ENCODE assay signal across 8 mouse cellular contexts in genomic region chr10:96213876-96214275, GRCm38 (mm10).
DNase-seq lines count a peak whose midpoint lies in the region; ATAC-seq and TF ChIP-seq lines count a peak whose summit lies in the region.

No protein-coding gene starts in this region.

- no peaks in the 10 kb centered on the region for H3K9me3 ChIP-seq in hindbrain, postnatal 0 days (ENCODE audit: low read length)

- peak; percentile 68 for DNase-seq in WW6 (ENCODE audit: low read depth, low spot score)
- peak; percentile 87 to 93 for DNase-seq in cerebellum, postnatal 4 days (ENCODE audit: low spot score in 2 of 2)
- DNase-seq in gastrocnemius, adult 8-10 months (ENCODE audit: low spot score in 2 of 2) = peak; percentile 77 to 79
- peak; percentile 98 for DNase-seq in hindbrain, postnatal 0 days (ENCODE audit: low spot score)
- peak; percentile 92 to 94 for DNase-seq in left cerebral cortex, adult 18-20 months (ENCODE audit: low spot score in 2 of 2)
- peak; percentile 81 to 92 for DNase-seq in lung, postnatal 4 days
- DNase-seq in retina, postnatal 7 days (ENCODE audit: low read depth, low spot score) = peak; percentile 94
- peak; percentile 70 for DNase-seq in urinary bladder, adult 2 months (ENCODE audit: low spot score)

- no peaks in the 10 kb centered on the region for H3K27me3 ChIP-seq in hindbrain, postnatal 0 days (ENCODE audit: insufficient read depth, low read length)

- peak; percentile 92 for TF ChIP-seq CTCF in hindbrain, postnatal 0 days (IDR thresholded peaks at IDR 0.05; ENCODE audit: low read depth)

- peak; percentile 90 for ATAC-seq in hindbrain, postnatal 0 days

- WGBS in hindbrain, postnatal 0 days = 2% methylated on average over 10 of the region's 10 CpGs

- no peaks in the 10 kb centered on the region for H3K4me1 ChIP-seq in hindbrain, postnatal 0 days (ENCODE audit: insufficient read depth, low read length)

- H3K9ac ChIP-seq in hindbrain, postnatal 0 days (replicated peaks; ENCODE audit: low read length) = no peak overlapping the region

- no peaks in the 10 kb centered on the region for H3K36me3 ChIP-seq in hindbrain, postnatal 0 days (ENCODE audit: insufficient read depth, low read length)

- no peak overlapping the region for H3K4me2 ChIP-seq in hindbrain, postnatal 0 days (ENCODE audit: low read depth, low read length)

- no peak overlapping the region for H3K4me3 ChIP-seq in hindbrain, postnatal 0 days (ENCODE audit: low read length)

- H3K27ac ChIP-seq in hindbrain, postnatal 0 days = peak overlapping the region; percentile 34; the same call in 1 of the 2 replicates
